Mouse (Mus musculus) limb, embryonic 14.5 days (tissue): ENCODE results near the gene Icam5. TPM values are rescaled to one million over a fixed set of nuclear protein-coding genes. Genes with fewer than 3 reads are reported as not detected.

Experiments used
- ATAC-seq: fragments of 200-750 bp; cut with Nextera tagmentation; 2 replicates; pipeline ENCODE4 v1.8.0; 2017; ENCODE audit warnings: low read depth, moderate number of reproducible peaks, moderate TSS enrichment; ENCODE audit not compliant: low FRiP score
- DNase-seq: peaks from one replicate; pipeline ENCODE4 v3.0.0-alpha.2; 2015; ENCODE audit warnings: low spot score
- H3K27ac ChIP-seq: fragments of 300-500 bp; sonication (generic); replicated peaks from 2 replicates; pipeline ENCODE4 v1.5.1; 2014; ENCODE audit warnings: low read depth, mild to moderate bottlenecking, low read length, moderate library complexity, mixed read lengths
- H3K27me3 ChIP-seq: fragments of 300-500 bp; sonication (generic); 2 replicates; pipeline ENCODE4 v1.6.1; 2014; ENCODE audit warnings: low read length, mixed read lengths; ENCODE audit not compliant: control insufficient read depth, insufficient read depth
- H3K36me3 ChIP-seq: fragments of 300-500 bp; sonication (generic); 2 replicates; pipeline ENCODE4 v1.6.1; 2014; ENCODE audit warnings: mild to moderate bottlenecking, low read length, moderate library complexity, mixed read lengths; ENCODE audit not compliant: control insufficient read depth, insufficient read depth
- H3K4me1 ChIP-seq: fragments of 300-500 bp; sonication (generic); 2 replicates; pipeline ENCODE4 v1.6.1; 2014; ENCODE audit warnings: antibody characterized with exemption, low read length, mixed read lengths; ENCODE audit not compliant: control insufficient read depth, insufficient read depth
- H3K4me2 ChIP-seq: fragments of 300-500 bp; sonication (generic); replicated peaks from 2 replicates; pipeline ENCODE4 v1.6.1; 2014; ENCODE audit warnings: low read depth, mild to moderate bottlenecking, low read length, moderate library complexity; ENCODE audit not compliant: severe bottlenecking
- H3K4me3 ChIP-seq: fragments of 300-500 bp; sonication (generic); replicated peaks from 2 replicates; pipeline ENCODE4 v1.5.1; 2014; ENCODE audit warnings: low read length
- H3K9ac ChIP-seq: fragments of 300-500 bp; sonication (generic); 2 replicates; pipeline ENCODE4 v1.6.1; 2014; ENCODE audit warnings: mild to moderate bottlenecking, low read depth, low read length, moderate library complexity; ENCODE audit not compliant: severe bottlenecking
- H3K9me3 ChIP-seq: fragments of 300-500 bp; sonication (generic); 2 replicates; pipeline ENCODE4 v1.6.1; 2016; ENCODE audit warnings: low read length; ENCODE audit not compliant: control insufficient read depth
- POLR2A ChIP-seq: fragments of 200-500 bp; IDR thresholded peaks from 2 replicates; pipeline ENCODE4 v1.8.0; 2012; ENCODE audit warnings: inconsistent platforms, mild to moderate bottlenecking, moderate library complexity, borderline replicate concordance; ENCODE audit not compliant: insufficient read depth, insufficient read length; ENCODE audit errors: extremely low read depth
- WGBS: fragments of 180-500 bp; shearing (Covaris S2); extraction: QIAGEN DNeasy Blood & Tissue Kit; methylation state at CpG from one replicate; pipeline ENCODE4 v1.1.7; 2014; 5-methylcytosine and 5-hydroxymethylcytosine counted together
- polyA plus RNA-seq, 2 experiments: library from polyadenylated mRNA; depleted of rRNA in 1 of 2; stranded (reverse) in 1 of 2; unstranded in 1 of 2; fragments of >200 nt; fragmentation: Nextera tagmentation in 1 of 2; extraction: Ambion mirVana in 1 of 2; gene quantifications; 2 replicates each; pipeline versions ENCODE4 v1.2.1 to v1.2.3; 2012 to 2014

The Icam5 gene
- polyA plus RNA-seq, 2 experiments: 0.11 to 0.34 TPM

- WGBS: 4% methylated on average over 29 of the region's 29 CpGs
- Histone ChIP-seq H3K4me3 (peak overlapping the region; percentile 41), H3K27me3 (peaks cover 33% of the 10 kb centered on the region), H3K9me3 (no peaks in the 10 kb centered on the region), H3K4me1 (0 out of 2 replicates have a peak, but pooled peaks cover 8% of the 10 kb centered on the region), H3K4me2 (peak overlapping the region; percentile 65), H3K9ac (peak overlapping the region; percentile 48), H3K27ac (no peak overlapping the region), H3K36me3 (no peaks in the 10 kb centered on the region)
- peak; percentile 44; the same call in 1 of the 2 replicates for ATAC-seq
- no peak for DNase-seq
- TF ChIP-seq POLR2A: no peak
Observed at GRCm38 (mm10) chr9:21014691-21015570, 16.9 kb upstream of the Icam5 start.

GRCm38 (mm10) chr9:21015571-21016130 is 16.2 kb upstream of the Icam5 start, which contains the start of gene Icam1:
Gene Icam1, plus strand, starts transcription at chr9:21015985.
- Histone ChIP-seq H3K9ac (peak within 1 kb of the TSS; percentile 48), H3K4me2 (peak within 1 kb of the TSS; percentile 65), H3K36me3 (no peaks in the 10 kb centered on the region), H3K9me3 (no peaks in the 10 kb centered on the region), H3K27ac (no peak within 1 kb of the TSS), H3K4me3 (peak within 1 kb of the TSS; percentile 41), H3K27me3 (peaks cover 33% of the 10 kb centered on the region), H3K4me1 (0 out of 2 replicates have a peak, but pooled peaks cover 8% of the 10 kb centered on the region)
- DNase-seq: no peak
- TF ChIP-seq POLR2A: no peak
- peak; percentile 32; the same call in 1 of the 2 replicates for ATAC-seq
- WGBS: 0% methylated on average over 28 of the region's 30 CpGs

- whole genome bisulfite sequencing: 4% methylated on average over 17 of the region's 17 CpGs
- ATAC-seq: no peak
- no peak for TF ChIP-seq POLR2A
Observed at GRCm38 (mm10) chr9:21016331-21017176, 15.3 kb upstream of the Icam5 start.

GRCm38 (mm10) chr9:21017177-21017575 is 14.7 kb upstream of the Icam5 start:
- no peak for DNase-seq
- Histone ChIP-seq H3K9me3 (no peaks in the 10 kb centered on the region), H3K27ac (no peak overlapping the region), H3K4me3 (peak overlapping the region; percentile 41), H3K27me3 (peaks cover 33% of the 10 kb centered on the region), H3K4me2 (peak overlapping the region; percentile 25), H3K4me1 (0 out of 2 replicates have a peak, but pooled peaks cover 8% of the 10 kb centered on the region), H3K36me3 (no peaks in the 10 kb centered on the region), H3K9ac (no peak overlapping the region)
- no peak for TF ChIP-seq POLR2A
- no peak for ATAC-seq
- 31% methylated on average over 4 of the region's 4 CpGs for WGBS

More at GRCm38 (mm10) chr9:21016331-21017176, 15.3 kb upstream of the Icam5 start:
- no peaks in the 10 kb centered on the region for H3K9me3 ChIP-seq
- H3K4me1 ChIP-seq: 0 out of 2 replicates have a peak, but pooled peaks cover 8% of the 10 kb centered on the region
- peak overlapping the region; percentile 65 for H3K4me2 ChIP-seq
- DNase-seq: no peak
- H3K27me3 ChIP-seq: peaks cover 33% of the 10 kb centered on the region
- peak overlapping the region; percentile 48; the same call in 1 of the 2 replicates for H3K9ac ChIP-seq
- H3K27ac ChIP-seq: no peak overlapping the region
- H3K36me3 ChIP-seq: no peaks in the 10 kb centered on the region
- peak overlapping the region; percentile 41 for H3K4me3 ChIP-seq
